Mouse (Mus musculus): Measurements from ENCODE around the gene Clcf1.

GRCm38 (mm10) chr19:4183689-4184088, 30.3 kb upstream of the Clcf1 start:
- no peak for TF ChIP-seq POLR2A (IDR thresholded peaks at IDR 0.05; ENCODE audit: extremely low read depth, insufficient read depth, low read length)
- no peak for TF ChIP-seq CTCF (IDR thresholded peaks at IDR 0.05; ENCODE audit: low read depth, low read length)
